Mouse (Mus musculus): ENCODE measurements around the gene Clasrp. TPM values are rescaled to one million over a fixed set of nuclear protein-coding genes. Genes with fewer than 3 reads are reported as not detected.

Clasrp gene
- total RNA-seq, 2 experiments from 2014 or later = 14.3 to 19.9 TPM

DNA sequence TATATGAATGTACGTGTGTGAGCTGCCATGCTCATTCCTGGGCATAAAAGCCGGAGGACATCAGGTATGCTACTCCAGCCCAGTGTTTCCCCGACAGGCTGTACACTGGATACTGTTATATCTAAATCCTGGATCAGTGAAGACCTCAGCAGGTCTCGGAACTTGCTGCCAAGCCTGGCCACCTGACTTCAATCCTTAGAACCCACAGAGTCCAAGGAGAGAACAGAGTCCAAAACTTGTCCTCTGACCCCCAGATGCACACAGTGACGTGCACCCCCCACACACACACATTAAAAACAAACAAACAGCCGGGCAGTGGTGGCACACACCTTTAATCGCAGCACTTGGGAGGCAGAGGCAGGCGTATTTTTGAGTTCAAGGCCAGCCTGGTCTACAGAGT, 36.9 kb downstream of the Clasrp start:
- no peak for ATAC-seq (replicated peaks; ENCODE audit: low FRiP score, poor library complexity, severe bottlenecking)

DNA sequence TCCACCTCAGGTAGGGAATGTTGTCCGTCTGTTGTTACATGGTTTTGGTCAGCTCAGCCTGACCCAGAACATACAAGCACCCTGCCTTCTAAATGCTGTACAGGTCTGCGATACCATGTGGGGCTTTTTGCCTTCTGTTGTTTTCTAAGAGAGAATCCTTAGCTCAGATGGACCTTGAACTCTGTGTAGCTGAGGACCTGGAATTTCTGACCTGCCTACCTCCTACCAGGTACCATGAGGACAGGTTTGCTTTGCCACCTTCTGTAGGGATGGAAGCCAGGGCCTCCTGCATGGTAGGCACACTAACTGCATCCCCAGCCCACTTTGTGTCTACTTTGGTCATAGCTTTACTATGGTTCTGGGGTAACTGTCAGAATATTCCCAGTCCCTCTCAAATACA, 38.5 kb downstream of the Clasrp start:
- ATAC-seq (replicated peaks; ENCODE audit: low FRiP score, poor library complexity, severe bottlenecking) = no peak

DNA sequence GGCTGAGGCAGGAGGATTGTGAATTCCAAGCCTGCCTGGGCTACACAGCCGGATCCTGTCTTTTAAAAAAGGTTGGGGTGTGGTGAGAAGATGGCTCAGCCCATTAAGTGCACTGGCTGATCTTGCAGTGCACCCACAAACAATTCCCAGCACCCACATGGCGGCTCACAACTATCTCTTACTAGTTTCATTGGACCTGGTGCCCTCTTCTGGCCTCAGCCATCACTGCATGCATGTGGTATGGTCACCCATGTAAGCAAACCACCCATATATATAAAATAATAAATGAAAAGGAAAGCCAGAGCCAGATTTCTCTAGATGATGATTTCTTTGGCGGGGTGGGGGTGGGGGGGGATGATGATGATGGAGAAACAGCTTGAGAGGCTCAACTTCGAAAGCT, 39.8 kb downstream of the Clasrp start:
- ATAC-seq (replicated peaks; ENCODE audit: low FRiP score, poor library complexity, severe bottlenecking) = no peak

GRCm38 (mm10) chr7:19563884-19564283, 40.4 kb downstream of the Clasrp start:
- peak; percentile 71 for ATAC-seq (replicated peaks; ENCODE audit: low FRiP score, poor library complexity, severe bottlenecking)

DNA sequence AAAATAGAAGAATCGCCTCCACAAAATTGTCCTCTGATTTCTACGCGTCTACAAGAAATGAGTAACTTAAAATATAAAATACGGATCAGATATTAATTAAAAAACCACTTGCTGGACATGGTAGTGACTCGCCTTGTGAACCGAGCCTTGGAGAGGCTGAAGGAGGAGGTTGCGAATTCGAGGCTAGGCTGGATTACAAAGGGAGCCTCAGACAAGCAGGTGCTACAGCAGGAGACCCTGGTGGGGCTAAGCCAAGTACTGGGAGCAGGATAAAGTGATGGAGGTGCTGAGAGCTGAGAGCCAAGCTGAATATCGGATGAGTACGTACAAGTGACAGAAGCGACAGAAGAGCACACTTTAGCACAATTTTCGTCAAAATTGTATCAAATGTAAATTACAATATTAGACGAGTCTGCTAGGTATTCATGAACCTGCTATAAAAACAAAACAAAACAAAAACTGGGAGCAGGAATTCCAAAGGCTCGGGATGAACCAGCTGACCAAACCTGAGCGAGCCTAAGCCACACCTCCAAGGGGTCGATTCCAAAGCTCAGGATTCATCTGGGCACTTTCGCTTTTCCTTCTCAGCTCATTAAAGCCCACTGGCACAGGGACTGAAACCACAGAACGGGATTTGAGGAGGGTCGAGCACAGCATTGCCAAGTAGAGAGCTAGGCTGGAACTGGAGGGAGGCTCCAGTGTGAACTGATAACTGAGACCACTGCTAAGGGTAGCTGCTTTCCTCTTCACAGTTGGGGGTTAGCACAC, 41.5 kb downstream of the Clasrp start, which contains the start of gene Ppp1r37:
Gene Ppp1r37, minus strand, starts transcription at position 434 of the 768 bp plus-strand sequence.
- 0 out of 2 replicates have a peak, but pooled peaks have one; percentile 3 for ATAC-seq (replicated peaks; ENCODE audit: low FRiP score, poor library complexity, severe bottlenecking)

GRCm38 (mm10) chr7:19561765-19562642, 42.3 kb downstream of the Clasrp start:
- ATAC-seq (replicated peaks; ENCODE audit: low FRiP score, poor library complexity, severe bottlenecking) = peak; percentile 75

GRCm38 (mm10) chr7:19561431-19561764, 42.9 kb downstream of the Clasrp start:
- ATAC-seq (replicated peaks; ENCODE audit: low FRiP score, poor library complexity, severe bottlenecking) = no peak

DNA sequence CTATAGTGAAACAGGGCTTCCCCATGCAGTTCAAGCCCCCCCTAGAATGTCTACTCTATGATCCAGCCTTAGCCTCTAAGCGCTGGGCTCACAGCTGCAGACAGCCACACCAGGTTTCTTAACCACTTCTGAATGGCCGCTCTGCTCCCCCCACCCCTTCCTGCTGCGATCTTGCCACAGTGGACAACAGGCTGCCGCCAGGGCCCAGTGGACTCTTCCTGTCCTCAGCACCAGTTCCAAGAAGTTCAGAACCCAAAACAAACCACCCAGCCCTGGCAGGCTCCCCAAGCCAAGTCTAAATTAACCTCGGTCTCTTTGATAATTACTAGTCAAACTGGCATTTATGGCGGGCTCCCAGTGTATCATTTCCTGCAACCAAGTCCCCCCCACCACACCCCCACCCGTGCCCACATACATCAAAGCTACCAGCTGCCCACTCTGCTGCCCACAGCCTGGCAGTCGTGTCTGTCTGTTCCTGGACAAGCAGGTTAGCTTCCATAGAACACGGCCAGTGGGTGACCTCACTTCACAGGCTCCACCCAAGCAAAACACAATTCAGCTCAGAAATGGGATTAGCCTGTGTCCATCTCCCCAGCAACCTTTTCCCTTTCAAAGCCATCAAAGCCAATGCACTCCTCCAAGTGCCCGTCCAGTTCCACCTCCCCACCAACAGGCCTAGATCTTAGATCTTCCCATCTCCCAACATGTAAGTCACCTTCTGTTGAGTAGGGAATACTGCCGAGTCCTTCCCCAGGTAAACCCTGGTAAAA, 43.6 kb downstream of the Clasrp start:
- no peak for ATAC-seq (replicated peaks; ENCODE audit: low FRiP score, poor library complexity, severe bottlenecking)

DNA sequence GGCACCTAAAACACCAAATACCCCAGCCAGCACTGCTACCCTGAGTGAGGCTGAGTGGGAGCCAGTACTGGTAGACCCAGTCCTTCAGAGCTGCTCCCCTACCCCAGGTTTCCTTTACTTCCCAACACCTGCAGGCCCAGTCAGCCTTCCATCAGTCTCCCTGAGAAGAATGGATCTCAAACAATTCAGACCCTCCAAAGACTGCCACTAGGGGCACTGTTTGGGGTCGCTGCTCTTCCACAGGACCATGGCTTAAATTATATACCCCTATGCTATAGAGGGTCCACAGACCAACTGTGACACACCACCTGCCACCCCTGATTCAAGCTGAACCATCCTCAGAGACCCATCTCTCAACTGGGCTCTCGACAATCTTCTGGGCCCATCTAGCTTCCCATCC, 45.3 kb downstream of the Clasrp start:
- no peak for ATAC-seq (replicated peaks; ENCODE audit: low FRiP score, poor library complexity, severe bottlenecking)

DNA sequence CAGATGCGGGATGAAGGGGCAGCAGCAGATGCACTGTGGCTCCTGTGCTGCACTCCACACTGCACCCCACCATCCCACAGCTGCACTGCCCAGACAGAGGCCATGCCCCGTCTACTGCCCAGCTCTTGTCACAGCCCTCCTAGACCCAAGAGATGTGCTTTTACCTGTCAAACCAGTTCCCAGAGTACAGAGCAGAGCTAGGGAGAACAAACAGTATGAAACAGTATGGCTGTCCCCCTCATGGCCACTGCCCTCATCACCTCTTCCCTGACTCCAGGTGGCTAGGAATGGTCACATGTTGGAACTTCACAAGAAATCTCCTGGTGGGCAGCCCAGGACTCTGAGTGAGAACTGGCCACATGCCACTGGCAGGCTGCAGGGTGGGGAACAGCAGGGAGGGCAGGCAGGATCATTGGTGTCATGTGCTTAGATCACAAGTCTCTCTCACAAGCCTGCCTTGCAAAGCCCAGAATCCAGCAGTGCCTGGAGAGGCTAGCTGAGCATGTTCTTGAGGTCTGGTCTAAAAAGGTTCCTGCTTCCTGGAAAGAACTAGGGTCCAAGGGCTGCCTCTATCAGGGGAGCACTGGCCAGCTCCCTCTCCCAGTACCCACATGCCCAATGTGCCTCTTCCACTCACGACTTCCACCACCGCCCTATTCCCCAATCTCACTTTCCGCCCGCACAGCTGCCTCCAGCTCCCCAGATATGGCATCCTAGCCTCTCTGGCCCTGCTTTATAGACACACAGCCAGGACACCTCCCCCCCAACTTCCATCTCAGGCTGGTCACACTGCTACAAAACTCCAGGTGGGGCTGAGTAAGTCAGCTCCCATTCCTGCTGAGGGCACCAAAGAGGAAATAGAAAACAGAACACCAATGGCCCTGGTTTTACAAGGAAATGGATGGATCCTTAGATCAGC, 46.0 kb downstream of the Clasrp start:
- no peak for ATAC-seq (replicated peaks; ENCODE audit: low FRiP score, poor library complexity, severe bottlenecking)

GRCm38 (mm10) chr7:19557086-19557485, 47.2 kb downstream of the Clasrp start:
- no peak for ATAC-seq (replicated peaks; ENCODE audit: low FRiP score, poor library complexity, severe bottlenecking)

DNA sequence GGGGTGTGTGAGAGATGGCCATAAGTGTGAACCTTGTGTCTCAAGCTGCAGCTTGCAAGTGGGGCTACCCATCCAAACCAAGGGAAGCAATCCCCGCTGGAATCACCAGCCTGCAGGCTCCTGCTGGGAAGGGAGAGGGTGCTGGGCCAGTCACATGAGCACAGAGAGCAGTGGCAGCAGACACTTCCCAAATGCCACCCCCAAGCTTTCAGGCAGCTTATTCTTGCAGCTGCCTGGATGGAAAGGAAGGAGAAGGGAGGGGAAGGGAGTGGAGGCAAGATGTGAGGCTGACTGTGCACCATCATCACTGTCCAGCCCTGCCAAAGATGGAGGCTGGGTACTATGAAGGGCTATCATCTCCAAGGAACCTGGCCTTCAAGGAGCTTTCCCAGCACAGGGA, 50.1 kb downstream of the Clasrp start:
- no peak for ATAC-seq (replicated peaks; ENCODE audit: low FRiP score, poor library complexity, severe bottlenecking)

- ATAC-seq (replicated peaks; ENCODE audit: low FRiP score, poor library complexity, severe bottlenecking) = no peak
Measured at GRCm38 (mm10) chr7:19552443-19552842, 51.8 kb downstream of the Clasrp start.

DNA sequence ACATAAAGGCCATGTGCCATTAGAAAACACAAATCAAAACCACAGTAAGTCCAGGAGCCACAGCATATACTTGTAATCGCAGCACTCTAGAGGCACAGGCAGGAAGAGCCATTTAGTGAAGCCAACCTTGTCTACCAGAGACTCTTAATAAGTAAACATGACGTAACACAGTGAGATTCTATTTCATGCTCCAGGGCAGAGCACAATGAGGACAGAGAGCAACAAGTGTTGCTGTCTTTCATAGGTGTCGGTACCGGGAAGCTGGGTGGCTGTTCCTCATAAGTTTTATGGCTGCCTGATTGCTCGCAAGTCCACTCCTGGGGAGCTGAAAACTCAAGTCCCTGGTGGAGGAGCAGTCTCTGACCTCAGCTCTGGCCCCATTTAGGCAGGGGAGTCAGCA, 52.7 kb downstream of the Clasrp start:
- no peak for ATAC-seq (replicated peaks; ENCODE audit: low FRiP score, poor library complexity, severe bottlenecking)

DNA sequence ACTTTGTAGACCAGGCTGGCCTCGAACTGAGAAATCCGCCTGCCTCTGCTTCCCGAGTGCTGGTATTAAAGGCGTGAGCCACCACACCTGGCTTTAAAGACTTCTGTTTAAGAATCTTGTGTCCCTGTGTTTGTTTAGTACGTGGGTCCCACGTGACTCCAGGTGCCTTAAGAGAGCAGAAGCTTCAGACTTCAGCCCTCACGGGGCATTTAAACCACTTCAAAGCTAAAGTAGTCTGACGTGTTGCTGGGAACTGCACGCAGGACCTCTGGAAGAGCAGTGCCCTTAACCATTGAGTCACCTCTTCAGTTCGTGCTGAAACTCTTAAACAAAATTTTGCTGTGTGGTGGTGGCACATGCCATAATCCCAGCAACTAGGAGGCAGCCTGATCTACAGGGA, 54.9 kb downstream of the Clasrp start:
- ATAC-seq (replicated peaks; ENCODE audit: low FRiP score, poor library complexity, severe bottlenecking) = no peak

- ATAC-seq (replicated peaks; ENCODE audit: low FRiP score, poor library complexity, severe bottlenecking) = no peak
Measured at GRCm38 (mm10) chr7:19547344-19547969, 56.8 kb downstream of the Clasrp start.

GRCm38 (mm10) chr7:19546007-19546406, 58.3 kb downstream of the Clasrp start:
- no peak for ATAC-seq (replicated peaks; ENCODE audit: low FRiP score, poor library complexity, severe bottlenecking)

GRCm38 (mm10) chr7:19543584-19543983, 60.7 kb downstream of the Clasrp start:
- ATAC-seq (replicated peaks; ENCODE audit: low FRiP score, poor library complexity, severe bottlenecking) = no peak

All from erythroid progenitor cell, adult 5-6 weeks (primary cell).